Mouse (Mus musculus) left cerebral cortex, adult 11 months (tissue): ENCODE measurements at regions not wholly inside any gene's neighbourhood (a gene's known extent, or its start where the extent isn't known, plus 50 kb on each side); places are given as distances from the start of the nearest gene placed in this dataset.

Experiments
- DNase-seq: peaks from one replicate; pipeline ENCODE4 v3.0.0; 2022; ENCODE audit warnings: low spot score

DNA sequence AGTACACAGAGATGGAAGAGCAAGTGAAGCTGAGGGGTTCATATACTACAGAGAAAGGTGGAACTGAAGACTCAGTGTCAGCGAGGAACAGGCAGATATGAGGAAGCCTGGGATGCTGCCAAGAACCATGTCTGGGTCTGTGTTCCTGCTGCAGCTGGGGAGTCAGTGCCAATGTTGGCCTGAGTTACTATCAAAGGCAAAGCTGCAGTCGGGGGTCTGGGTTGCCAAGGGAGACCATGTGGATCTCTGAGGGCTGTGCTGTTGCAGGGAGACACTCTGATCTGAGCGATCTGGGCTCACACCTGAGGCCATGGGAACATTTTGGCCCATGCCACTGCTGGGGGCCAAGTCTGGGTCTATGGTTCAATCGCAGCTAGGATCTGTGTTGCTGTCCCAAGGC, 612.5 kb upstream of the Nrsn1 start:
- no peak for DNase-seq

DNA sequence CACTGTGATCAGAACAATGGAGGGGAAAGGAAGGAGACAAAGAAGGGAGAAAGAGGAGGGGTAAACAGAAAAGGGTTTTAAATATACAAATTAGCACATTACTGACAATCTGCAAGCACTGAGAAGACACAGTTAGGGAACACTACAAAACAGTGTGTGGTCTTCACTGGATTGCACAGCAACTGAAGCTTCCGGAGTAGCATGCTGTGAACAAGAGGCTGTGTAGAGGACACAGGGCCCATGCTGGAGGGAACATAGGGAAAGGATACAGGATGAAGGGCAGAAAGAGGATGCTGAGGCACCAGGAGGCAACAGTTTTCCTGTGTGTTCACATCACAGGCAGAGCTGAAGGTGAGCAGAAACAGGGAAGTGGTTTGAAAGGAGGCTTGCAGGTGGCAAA, 598.6 kb upstream of the Nrsn1 start:
- no peak for DNase-seq

DNA sequence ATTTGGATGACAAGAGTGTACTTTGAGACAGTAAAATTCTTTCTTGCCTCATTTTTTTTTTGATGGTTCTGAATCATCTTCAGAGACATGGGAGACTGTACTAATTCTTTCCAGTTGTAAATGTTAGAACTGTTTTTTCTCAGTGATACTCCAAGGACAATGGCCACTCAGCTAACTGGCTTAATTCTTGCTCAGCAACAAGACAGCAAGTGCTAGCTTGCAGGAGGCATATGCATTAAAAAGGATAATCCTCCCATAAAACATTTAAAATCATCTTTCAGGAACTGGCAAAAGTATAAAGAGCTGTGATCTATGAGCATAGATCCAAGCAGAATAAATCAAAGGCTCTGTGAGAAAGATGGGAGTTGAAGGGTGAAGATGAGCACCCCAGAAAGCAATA, 587.9 kb upstream of the Nrsn1 start:
- DNase-seq: no peak

DNA sequence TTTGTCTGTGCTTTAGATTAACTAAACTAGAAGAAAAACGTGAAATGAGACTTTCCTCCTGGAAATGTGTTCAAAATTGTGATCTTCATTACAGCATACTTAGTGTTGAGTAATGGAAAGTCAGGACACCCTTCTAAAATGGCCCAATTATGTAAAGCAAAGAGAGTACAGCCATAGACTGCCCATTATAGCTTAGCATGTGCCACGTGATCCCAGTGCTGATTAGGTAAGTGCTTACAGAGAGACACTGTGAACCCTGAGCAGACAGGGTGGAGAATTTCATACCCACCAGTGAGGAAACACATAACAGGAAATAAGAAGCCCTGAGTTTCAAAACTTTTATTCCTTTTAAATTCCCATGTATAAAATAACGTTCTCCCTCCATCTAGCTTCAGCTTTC, 587.3 kb upstream of the Nrsn1 start:
- DNase-seq: no peak

DNA sequence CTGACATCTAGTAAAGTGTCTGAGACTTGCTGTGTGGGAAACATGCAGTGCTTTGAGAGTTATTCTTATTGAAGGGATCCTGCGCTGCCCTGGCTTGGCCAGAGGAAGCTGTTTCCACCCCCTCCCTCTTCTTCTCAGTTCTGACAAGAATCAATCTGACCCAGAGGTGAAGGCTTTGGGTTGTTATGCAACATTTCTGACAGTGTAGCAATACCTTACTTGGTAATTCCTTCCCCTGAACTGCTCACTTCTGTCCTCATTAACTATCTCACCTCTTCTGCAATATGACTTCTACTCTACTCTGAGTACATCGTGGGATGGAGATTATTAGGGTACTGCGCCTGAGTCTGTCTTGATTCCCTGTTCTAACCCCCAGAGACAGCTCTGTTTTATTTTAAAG, 586.8 kb upstream of the Nrsn1 start:
- DNase-seq: no peak

DNA sequence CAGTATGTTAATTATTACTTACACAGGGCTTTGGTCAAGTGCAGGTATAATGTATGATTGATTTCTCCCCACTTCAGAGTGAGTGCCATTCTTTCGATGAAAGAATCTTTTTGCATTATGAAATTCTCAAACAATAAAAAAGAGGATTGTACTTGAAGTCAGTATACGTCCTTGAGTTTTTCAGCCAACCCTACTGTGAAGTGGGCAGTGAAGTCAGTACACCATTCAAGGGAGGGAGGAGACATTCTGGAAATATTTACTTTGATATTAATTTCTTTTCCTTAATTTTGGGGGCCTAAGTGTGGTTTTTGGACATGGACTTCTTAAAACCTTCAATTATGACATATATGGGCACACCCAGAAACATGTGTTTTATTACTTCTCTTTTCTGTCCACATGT, 586.2 kb upstream of the Nrsn1 start:
- DNase-seq: no peak

DNA sequence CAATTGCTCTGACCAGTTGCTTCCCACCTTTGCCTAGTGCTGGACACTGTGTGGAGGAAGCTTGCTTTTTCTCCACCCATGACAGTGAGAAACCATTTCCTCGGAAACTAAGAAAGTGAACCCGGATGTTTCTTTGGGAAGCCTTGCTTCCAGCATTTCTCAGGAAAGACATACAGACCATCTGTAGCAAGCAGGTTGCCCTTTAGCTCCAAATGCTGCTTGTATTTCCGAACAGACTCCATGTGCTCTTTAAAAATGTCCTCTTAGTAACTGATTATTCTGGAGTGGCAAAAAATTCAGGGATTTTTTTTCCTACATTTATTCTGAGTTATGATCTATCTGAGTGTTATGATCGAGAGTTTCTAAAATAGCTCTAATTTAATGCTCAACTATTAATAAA, 577.9 kb upstream of the Nrsn1 start:
- no peak for DNase-seq

DNA sequence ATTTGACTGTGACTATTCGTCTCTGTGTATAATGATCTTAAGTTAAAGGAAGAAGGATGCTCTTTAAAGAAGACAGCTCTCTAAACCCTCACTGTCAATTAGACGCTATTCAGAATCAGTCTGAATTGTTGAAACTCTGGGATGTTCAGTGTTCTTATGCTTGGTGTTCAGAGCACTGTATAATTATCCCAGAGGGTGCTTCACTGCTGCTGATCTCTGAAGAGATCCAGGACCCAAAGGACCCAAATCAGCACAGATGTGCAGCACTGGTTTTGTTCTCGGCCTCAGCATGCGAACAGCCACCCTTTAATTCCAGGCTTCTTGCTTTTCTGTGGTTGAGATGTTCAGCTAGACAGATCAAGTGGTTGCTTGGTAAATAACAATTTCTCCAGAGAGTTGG, 567.9 kb upstream of the Nrsn1 start:
- no peak for DNase-seq

DNA sequence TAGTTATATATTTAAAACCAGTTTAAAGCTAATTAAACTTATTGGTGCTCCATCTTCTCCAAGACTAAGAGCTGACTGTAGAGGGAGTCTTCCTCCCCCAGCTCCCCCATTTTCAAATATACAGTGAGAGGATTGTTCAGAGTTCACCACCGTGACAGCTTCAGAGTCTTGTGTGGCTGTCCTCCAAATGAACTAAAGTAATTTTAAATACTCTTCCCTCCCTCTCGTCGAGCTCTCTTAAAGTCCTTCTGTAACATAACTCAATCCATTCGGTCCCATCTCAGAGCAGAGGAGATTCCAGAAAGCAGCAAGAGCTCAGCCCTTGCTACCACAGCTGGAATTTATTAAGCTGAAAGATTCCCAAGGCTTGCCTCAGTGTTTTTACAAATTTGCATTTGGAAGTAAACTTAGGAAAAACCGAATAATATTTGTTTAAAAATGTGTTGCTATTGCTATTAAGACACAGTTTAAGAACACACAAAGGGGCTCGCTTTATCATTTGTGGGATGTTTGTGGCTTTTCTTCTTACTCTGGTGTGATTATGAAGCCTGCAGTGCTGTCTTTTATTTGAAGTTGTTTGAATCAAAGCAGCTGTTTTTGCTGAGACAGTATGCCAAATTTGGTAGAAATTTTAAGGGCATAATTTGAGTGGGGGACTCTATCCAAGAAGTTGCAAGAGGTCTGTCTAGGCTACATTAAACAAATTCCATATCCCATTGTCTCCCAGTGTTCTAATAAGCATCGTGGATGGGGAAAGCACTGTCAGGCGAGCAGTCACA, 559.0 kb upstream of the Nrsn1 start:
- DNase-seq: no peak

DNA sequence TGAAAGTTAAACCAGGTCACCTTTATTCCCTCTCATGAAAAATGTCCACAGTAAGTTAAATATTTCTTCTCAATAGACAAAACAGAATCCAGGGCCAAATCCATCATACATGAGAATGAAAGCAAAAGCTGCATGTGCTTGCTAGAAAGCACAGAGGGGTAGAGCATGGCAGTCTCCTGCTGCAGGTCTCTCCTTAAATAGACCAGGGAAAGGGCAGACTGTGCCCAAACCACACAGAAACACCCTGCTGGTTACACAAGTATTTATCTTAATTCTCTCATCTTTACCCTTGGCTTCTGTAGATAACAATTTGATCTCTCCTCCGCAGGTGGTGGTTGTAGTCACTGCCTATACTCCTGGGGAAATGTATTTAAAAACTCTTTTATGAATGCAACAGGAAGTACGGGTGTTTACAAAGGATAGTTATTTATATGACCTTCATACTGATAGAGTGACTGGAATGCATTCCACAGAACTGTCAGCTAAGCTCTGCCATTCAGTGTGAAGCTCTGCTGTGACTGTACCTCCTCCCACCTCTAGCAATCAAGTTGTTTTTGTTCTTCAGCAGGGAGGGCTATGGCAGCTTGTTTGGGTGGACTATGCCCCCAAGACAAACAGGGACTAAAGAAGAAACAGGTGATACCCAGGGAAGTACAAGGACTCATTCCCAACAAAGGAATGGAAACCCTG, 538.4 kb upstream of the Nrsn1 start:
- DNase-seq: no peak

DNA sequence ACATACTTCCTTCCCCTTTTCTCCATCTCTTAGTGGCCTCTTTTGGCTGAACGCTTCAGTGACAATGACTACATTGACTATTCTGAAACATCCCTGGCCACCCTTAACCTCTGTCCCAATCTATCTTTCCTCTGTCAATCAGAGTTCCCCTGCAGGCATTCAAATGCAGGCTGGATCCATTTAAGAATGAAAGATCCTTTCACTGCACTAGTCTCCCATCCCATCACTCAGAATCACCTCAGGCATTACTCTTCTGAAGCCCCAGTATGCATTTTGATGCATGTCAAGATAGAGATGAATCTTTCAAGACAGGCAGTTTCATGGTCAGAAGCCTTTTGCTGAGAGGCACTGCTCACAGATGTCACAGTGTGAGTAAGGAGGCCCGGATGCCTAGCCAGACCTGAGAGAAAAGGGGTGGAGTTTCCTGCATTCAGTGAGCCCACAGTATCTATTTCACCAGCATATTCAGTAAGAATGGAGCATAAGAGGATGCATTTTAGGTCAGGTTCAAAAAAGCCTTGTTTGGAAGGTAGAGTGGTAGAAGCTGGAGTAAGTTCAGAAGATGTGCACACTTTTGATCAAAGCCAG, 523.0 kb upstream of the Nrsn1 start:
- no peak for DNase-seq

DNA sequence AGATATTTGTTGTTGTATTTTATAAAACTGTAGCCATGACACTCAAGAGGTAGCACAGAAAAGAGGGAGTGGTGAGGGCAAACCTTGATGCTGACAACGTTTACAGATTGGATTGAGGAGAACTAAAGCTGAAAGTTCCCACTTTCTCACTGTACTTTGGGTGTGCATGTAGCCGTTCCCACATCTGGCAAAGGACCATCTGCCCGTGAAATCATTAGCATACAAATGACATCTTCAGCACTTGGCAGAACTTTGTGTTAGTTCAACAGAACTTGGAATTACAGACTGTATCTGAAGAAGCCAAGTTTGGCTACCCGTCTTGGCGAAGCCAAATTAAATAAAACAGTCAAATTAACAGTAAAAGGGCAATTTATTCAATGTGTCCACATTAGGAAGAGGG, 510.9 kb upstream of the Nrsn1 start:
- no peak for DNase-seq

DNA sequence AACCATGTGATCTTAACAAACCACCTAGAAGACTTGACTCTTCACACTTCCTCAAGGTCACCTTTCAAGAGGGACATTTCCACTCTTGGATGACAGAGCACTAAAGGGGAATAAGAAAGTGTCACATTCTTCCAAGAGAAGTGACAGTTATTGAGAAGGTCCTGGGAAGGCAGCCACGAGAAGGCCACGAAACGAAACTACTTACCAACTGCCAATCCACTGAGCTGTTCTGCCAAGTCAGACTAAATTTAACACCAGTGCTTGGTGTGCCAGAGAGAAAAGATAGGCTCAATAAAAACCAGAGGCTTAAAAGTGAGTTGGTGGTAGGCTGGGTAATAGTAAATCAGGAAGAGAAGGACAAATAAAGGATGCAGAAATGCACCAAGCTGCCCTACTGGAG, 507.4 kb upstream of the Nrsn1 start:
- DNase-seq: no peak

DNA sequence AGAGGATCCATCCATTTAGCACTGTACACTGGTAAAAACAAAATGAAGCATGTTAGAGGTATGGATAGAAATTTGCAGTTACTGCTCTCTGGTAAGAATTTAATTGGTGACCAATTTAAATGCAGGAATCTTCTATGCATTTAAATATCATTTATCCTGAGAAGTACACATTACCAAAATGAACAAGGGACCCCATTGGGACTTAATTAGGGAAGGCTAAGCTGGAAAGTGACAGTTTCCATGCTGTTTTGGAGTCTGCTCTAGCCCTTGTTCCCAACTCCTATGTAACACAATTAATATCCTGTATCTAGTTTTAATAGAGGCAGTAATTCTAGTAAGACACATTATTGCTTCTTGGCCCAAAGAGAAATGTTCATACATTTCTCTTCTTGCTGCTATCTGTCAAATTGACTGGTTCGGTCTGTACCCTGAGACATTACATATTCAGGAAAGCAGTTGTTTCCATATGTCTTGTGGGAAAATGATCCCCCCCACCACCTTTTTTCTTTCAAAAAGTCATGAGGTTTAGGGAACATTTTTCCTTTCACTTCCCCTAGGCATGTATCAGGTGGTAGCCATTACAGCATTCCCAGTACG, 504.4 kb upstream of the Nrsn1 start:
- DNase-seq: no peak

DNA sequence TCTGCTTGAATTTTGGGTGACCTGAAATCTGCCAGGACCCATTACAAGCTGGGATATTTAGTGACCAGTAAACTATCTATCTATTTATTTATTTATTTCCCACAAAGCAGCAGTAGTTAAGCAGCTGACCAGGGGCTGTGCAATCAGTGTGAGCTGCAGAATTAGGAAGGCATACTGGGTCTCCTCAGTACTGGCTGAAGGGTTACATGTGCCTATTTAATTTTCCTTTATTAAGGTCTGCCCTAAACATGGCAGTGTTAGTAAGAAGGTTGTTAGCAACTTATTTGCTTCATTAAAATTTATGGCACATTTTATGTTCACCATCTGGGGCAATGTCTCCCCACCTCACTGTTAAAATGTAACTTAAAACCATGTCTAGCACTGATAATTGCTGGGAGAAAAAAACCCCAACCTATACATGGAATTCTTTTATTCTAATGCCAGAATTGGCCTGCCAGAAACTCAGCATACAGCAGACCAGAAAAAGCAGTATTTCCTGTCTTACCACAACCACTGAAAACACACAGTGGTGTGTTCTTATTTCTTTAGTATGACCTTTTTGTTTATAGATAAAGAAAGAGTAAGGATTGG, 484.3 kb upstream of the Nrsn1 start:
- DNase-seq: no peak

DNA sequence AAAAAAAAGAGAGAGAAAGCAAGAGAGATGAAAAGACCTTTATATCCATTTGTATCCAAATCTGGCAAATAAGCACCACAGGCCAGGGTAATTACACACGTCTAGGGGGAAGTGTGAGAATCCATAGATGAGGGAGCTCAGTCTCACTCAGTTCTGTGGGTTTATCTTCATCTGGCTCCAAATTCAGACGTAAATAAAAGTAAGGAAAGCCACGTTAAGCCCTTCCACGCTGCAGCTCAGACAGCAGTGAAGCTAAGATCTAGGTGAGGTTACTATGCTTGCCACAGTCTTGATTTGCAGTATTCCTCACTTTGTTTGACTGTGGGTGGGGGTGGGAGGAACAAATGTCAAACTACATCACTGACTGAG, 481.1 kb upstream of the Nrsn1 start:
- no peak for DNase-seq

DNA sequence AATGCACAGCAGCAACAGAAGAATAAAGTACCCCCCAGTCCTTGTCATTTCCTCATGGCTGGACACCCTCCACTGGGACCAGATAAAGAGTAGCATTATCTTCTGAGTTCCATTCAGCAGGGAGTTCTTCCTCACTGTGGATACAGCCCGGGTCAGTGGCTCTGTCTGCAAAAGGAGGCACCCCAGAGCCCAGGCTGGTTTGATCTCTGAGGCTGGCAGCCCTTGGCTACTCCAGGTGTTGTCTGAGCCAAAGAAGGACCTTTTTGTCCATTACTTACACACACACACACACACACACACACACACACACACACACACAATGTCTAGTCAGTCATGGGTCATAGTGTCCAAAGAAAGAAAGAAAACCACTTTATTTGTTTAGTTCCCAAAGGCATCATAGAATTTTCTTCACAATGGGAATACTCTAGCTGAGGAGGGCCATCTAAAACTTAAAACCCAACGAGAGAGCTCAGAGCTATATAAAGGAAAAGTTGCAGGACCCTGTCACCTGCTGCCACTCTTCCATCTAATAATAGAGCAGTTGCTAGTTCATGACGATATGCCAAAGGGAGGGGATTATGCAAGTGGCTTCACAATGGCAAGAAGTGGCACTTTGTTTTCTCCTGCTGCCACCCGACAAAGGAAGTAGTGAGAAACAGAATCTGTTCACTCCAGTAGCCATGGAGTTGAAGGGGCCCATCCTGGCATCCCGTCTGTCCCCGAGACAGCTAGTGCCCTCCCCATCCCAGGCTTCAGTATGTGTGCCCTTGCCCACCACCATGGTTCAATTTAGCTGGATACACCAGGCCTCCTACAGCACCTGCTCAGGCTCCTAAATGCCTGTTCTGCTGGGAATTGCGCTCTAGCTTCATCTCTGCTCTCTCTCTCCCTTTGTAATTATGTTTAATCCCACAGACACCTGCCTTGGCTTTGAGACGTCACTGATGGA, 480.4 kb upstream of the Nrsn1 start:
- no peak for DNase-seq

DNA sequence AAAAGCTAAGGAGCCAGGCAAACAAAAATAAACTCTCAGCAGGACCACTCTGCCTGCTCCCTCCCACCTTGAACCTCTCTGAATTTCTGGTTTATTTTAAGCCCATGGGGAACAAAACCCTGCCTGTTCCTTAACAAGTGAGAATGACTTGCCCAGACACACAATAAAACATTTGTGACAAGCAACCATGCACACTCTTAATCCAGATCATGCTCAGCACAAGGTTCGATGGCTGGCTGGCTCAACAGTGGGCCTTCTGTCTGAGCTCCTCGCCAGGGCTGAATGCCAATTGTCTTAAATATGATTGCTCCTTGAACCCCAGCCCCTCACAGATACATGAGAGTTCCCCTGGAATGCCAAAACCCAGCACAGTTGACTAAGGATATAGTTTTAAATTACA, 468.3 kb upstream of the Nrsn1 start:
- no peak for DNase-seq

DNA sequence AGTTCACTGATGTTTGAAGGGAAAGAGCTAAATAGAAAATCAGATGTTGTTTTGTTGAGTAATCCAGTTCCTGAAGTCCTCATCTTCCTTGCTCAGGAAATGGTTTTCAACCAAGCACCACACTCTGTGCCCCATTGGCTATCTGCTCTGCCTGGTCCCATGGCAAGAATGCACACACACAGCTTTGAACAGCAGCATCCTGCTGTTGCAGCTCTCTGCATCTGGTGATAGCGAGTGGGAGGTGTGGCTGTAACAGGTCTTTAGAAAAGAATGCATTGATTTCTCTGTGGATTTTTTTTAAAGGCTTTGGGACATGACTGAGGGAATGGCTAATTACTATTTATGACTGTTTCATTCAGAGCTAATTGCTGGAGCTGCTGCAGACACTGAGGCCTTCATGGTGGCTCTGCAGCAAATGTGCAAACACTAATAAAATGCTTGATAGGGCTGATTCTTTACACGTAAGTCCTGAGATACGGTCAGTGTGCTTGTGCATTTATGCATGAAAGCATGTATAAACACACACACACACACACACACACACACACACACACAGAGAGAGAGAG, 459.1 kb upstream of the Nrsn1 start:
- no peak for DNase-seq

DNA sequence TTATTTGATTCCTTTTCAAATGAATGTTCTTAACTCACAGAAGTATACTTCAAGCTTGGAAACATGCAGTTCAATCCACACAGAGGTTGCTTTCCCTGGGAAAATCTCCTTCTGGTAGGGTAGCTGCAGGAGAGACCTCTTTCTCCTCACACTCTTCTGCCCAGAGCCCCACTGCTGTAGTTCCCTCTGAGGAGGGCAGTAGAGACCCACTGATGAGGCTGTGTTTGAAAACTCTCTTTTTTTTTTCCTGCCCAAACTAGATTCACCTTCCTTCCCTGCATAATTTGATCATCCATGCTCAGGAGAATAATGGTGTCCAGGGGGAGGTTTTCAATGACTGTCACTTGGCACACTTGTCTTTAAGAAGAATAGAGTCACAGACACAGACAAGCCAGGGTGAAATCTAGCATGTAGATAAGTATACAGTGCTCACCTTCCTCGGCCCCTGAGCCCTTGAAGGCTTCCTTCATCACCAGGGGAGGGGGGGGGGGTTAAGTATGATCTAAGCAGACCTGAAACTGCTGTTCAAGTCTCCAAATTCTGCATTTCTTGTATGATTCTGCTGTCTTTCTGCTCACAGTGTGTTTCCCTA, 457.3 kb upstream of the Nrsn1 start:
- no peak for DNase-seq
